Mouse (Mus musculus) neural tube, embryonic 13.5 days (tissue): ENCODE data around the gene Zc3hav1. TPM values are rescaled to one million over a fixed set of nuclear protein-coding genes. Genes with fewer than 3 reads are reported as not detected.

Experiments
- ATAC-seq: fragments of 200-750 bp; cut with Nextera tagmentation; 2 replicates; pipeline ENCODE4 v1.8.0; 2017; ENCODE audit warnings: low read depth, mild to moderate bottlenecking, moderate TSS enrichment, moderate library complexity
- H3K27ac ChIP-seq: fragments of 300-500 bp; sonication (generic); replicated peaks from 2 replicates; pipeline ENCODE4 v1.5.1; 2015; ENCODE audit warnings: moderate library complexity, mild to moderate bottlenecking, inconsistent platforms
- H3K27me3 ChIP-seq: fragments of 300-500 bp; sonication (generic); 2 replicates; pipeline ENCODE4 v1.6.1; 2015; ENCODE audit warnings: mild to moderate bottlenecking, inconsistent platforms
- H3K36me3 ChIP-seq: fragments of 300-500 bp; sonication (generic); 2 replicates; pipeline ENCODE4 v1.6.1; 2015; ENCODE audit warnings: mild to moderate bottlenecking, inconsistent platforms
- H3K4me1 ChIP-seq: fragments of 300-500 bp; sonication (generic); replicated peaks from 2 replicates; pipeline ENCODE4 v1.6.1; 2015; ENCODE audit warnings: inconsistent platforms
- H3K4me2 ChIP-seq: fragments of 300-500 bp; sonication (generic); 2 replicates; pipeline ENCODE4 v1.6.1; 2015; ENCODE audit warnings: inconsistent platforms, mild to moderate bottlenecking, moderate library complexity
- H3K4me3 ChIP-seq: fragments of 300-500 bp; sonication (generic); 2 replicates; pipeline ENCODE4 v1.5.1; 2015; ENCODE audit warnings: mild to moderate bottlenecking, inconsistent platforms
- H3K9ac ChIP-seq: fragments of 300-500 bp; sonication (generic); 2 replicates; pipeline ENCODE4 v1.6.1; 2015; ENCODE audit warnings: moderate library complexity, mild to moderate bottlenecking, inconsistent platforms
- H3K9me3 ChIP-seq: fragments of 300-500 bp; sonication (generic); 2 replicates; pipeline ENCODE4 v1.6.1; 2016; ENCODE audit warnings: inconsistent platforms
- WGBS: fragments of 180-500 bp; shearing (Covaris S2); methylation state at CpG from one replicate; pipeline ENCODE4 v1.1.7; 2015; 5-methylcytosine and 5-hydroxymethylcytosine counted together
- polyA plus RNA-seq: library from polyadenylated mRNA; unstranded; fragments of >200 nt; fragmentation: Nextera tagmentation; extraction: Ambion mirVana; gene quantifications from 2 replicates; pipeline ENCODE4 v1.2.1, GENCODE M21; 2015

The Zc3hav1 gene
- polyA plus RNA-seq, 1 experiment from 2014 or later = 1.3 TPM

DNA sequence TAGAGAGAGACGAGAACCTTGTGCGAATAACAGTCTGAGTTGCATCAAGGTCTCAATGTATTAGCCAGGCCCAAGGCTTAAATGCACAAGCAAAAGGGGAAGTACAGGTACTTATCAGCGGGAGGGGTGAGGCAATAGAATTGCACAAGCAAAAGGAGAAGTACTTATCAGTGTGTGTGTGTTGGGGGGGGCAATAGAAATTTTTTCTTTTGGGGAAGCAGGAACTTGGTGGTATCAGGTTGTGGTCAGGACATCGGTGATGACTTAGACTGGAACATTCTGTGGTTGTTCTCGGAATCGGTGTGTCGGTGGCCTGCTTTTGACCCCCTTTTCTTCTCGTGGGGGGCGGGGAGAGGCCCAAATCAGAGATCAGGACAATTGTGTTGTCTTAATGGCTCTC is 33.8 kb downstream of the Zc3hav1 start:
- H3K4me1 ChIP-seq = no peaks in the 10 kb centered on the region
- H3K9ac ChIP-seq = no peak overlapping the region
- H3K27me3 ChIP-seq = no peaks in the 10 kb centered on the region
- H3K4me3 ChIP-seq = no peak overlapping the region
- H3K27ac ChIP-seq = no peak overlapping the region
- no peak overlapping the region for H3K4me2 ChIP-seq
- 94% methylated on average over 9 of the region's 9 CpGs for WGBS
- no peak for ATAC-seq
- H3K36me3 ChIP-seq = no peaks in the 10 kb centered on the region
- H3K9me3 ChIP-seq = no peaks in the 10 kb centered on the region

DNA sequence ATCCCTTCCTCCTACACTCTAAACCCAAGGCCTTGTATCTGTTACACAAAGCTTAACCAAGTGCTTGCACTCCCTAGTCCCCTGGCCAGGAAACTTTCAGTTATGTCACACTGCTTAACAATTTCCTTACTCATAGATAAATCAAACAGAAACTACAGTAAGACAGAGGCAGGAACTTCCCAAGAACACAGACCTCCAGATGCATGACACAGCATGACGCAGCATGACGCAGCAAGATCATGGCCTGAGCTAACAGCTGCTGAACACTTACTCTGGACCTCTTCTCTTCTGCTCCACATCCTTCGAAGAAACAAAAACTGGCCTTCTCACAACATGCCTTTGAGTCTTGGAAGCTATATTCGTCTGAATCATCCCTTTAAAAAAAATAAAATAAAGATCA is 38.4 kb downstream of the Zc3hav1 start:
- no peak overlapping the region for H3K9ac ChIP-seq
- H3K36me3 ChIP-seq = no peaks in the 10 kb centered on the region
- no peaks in the 10 kb centered on the region for H3K27me3 ChIP-seq
- H3K9me3 ChIP-seq = no peaks in the 10 kb centered on the region
- no peak overlapping the region for H3K4me2 ChIP-seq
- no peak for ATAC-seq
- no peak overlapping the region for H3K27ac ChIP-seq
- WGBS = 92% methylated on average over 4 of the region's 4 CpGs
- H3K4me3 ChIP-seq = no peak overlapping the region
- H3K4me1 ChIP-seq = no peaks in the 10 kb centered on the region

DNA sequence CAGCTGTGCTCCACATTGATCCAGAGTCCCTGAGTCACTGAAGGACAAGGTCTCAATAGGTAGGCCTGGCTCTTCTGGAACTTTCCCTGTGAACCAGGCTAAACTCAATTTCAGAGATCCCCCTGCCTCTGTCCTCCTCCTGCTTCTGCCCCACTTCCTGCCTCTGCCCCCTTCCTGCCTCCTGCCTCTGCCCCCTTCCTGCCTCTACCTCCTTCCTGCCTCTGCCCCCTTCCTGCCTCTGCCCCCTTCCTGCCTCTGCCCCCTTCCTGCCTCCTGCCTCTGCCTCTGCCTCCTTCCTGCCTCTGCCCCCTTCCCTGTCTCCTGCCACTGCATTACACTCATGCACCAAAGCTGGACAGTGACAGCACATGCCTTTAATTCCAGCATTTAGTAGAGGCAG is 44.7 kb downstream of the Zc3hav1 start:
- Histone ChIP-seq H3K4me1 (no peaks in the 10 kb centered on the region), H3K27me3 (no peaks in the 10 kb centered on the region), H3K9me3 (0 out of 2 replicates have a peak, but pooled peaks cover under 1% of the 10 kb centered on the region), H3K4me3 (no peak overlapping the region), H3K27ac (no peak overlapping the region), H3K9ac (no peak overlapping the region), H3K36me3 (no peaks in the 10 kb centered on the region), H3K4me2 (no peak overlapping the region)
- ATAC-seq = no peak

DNA sequence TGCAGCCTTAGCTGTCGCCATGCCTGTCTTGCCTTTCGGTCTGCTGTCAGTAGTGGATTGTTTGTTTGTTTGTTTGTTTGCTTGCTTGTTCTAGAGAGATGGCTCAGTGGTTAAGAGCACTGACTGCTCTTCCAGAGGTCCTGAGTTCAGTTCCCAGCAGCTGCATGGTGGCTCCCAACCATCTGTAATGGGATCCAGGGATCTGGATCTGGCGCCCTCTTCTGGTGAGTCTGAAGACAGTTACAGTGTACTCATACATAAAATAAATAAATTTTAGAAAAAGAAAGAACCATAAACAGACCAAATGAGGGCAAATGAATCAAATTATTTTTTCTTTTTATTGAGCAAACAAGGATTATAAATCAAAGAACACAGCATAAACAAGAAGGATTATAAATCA is 49.4 kb downstream of the Zc3hav1 start:
- Histone ChIP-seq H3K27ac (no peak overlapping the region), H3K4me3 (no peak overlapping the region), H3K9ac (no peak overlapping the region), H3K27me3 (no peaks in the 10 kb centered on the region), H3K4me1 (no peaks in the 10 kb centered on the region), H3K4me2 (no peak overlapping the region), H3K9me3 (0 out of 2 replicates have a peak, but pooled peaks cover 7% of the 10 kb centered on the region), H3K36me3 (no peaks in the 10 kb centered on the region)
- ATAC-seq = no peak
- 86% methylated on average over 3 of the region's 3 CpGs for WGBS

DNA sequence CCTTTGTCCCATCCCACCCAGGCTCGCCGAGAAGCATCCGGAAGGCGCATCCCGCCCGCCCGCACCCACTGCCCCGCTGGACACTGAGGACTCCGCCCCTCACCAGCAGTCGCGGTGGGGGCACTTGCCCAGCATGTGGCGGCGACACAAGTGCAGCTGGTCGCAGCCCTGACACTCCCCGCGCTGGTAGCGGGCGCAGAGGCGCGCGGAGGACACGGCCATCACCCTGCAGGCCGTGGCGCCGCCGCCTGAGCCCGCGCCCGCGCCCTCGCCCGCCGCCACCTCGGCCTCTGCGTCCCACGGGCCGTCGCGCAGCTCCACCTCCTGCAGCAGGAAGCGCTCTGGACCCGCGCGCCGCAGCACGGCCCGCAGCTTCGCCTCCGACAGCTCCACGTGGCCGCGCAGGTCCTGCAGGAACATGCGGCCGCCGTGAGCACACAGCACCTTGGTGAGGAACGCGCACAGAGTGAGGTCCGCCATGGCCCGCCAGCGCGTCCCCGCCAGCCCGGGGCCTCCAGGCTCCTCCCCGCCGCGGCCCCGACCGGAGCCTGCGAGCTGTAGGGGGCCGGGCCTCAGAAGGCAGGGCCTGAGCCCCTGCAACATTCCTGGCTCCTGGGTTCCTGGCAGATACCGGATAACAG is 55.5 kb downstream of the Zc3hav1 start, which contains the start of gene Zc3hav1l:
Zc3hav1l (minus strand) TSS at position 499 of the 641 bp plus-strand sequence.
- 1% methylated on average over 56 of the region's 70 CpGs for WGBS
- Histone ChIP-seq H3K27me3 (no peaks in the 10 kb centered on the region), H3K36me3 (peaks cover 19% of the 10 kb centered on the region), H3K4me3 (peak within 1 kb of the TSS; percentile 79), H3K27ac (peak within 1 kb of the TSS; percentile 97), H3K4me1 (peaks cover 13% of the 10 kb centered on the region), H3K9ac (peak within 1 kb of the TSS; percentile 97), H3K4me2 (peak within 1 kb of the TSS; percentile 70), H3K9me3 (no peaks in the 10 kb centered on the region)
- ATAC-seq = peak; percentile 96

DNA sequence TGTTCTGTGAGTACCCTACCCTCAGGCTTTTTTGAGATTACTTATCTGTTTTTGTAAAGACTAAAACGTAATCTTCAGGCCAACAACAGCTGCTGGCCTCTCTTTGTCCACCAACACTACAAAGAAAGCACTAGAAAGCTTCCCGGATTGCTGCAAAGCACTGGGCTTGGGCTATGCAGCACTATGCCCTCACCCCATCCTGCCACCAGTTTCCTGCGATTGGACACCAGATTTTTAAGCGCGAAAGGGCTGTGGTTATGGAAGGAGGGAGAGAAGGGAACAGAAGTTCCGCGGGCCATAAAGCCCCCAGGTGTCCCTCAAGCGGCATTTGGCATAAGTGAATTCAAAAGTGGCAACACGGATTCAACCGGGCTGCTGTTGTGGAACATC is 56.2 kb downstream of the Zc3hav1 start:
- H3K36me3 ChIP-seq = peaks cover 22% of the 10 kb centered on the region
- no peaks in the 10 kb centered on the region for H3K27me3 ChIP-seq
- peak; percentile 53 for ATAC-seq
- H3K27ac ChIP-seq = peak overlapping the region; percentile 97
- H3K4me1 ChIP-seq = peaks cover 13% of the 10 kb centered on the region
- H3K9ac ChIP-seq = peak overlapping the region; percentile 97
- peak overlapping the region; percentile 70 for H3K4me2 ChIP-seq
- H3K4me3 ChIP-seq = peak overlapping the region; percentile 79
- WGBS = under 1% methylated on average over 10 of the region's 10 CpGs
- H3K9me3 ChIP-seq = no peaks in the 10 kb centered on the region

DNA sequence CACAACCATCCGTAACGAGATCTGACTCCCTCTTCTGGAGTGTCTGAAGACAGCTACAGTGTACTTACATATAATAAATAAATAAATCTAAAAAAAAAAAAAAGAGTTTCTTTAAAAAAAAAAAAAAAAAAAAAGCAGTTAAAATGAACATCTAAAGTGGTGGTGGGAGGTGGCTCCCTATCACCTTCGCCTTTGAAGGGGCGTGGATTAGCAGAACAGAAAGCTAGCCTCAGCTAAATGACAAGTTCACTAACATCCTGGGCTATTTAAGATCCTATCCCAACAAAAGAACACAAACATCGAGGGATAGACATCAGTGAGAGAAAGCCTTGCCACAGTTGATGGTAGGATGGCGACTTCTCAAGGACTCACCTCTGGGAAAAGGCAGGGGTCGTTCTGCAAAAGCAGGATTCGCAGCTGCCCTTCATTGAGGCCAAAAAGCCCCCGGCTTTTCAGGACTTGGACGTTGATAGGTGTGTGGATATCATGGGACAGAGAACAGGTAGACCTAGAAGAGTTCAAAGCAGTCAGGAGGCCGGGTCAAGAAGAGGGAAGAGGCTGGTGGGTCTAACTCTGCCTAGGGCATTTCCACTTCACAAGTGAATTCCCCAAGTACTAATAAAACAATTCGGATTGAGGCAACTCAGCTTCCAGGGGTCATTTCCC is 56.7 kb downstream of the Zc3hav1 start:
- Histone ChIP-seq H3K9me3 (no peaks in the 10 kb centered on the region), H3K4me2 (peak overlapping the region; percentile 70), H3K27ac (peak overlapping the region; percentile 97), H3K27me3 (no peaks in the 10 kb centered on the region), H3K4me1 (peaks cover 13% of the 10 kb centered on the region), H3K9ac (peak overlapping the region; percentile 97), H3K36me3 (peaks cover 26% of the 10 kb centered on the region), H3K4me3 (peak overlapping the region; percentile 79)
- no peak for ATAC-seq
- 40% methylated on average over 12 of the region's 12 CpGs for WGBS

DNA sequence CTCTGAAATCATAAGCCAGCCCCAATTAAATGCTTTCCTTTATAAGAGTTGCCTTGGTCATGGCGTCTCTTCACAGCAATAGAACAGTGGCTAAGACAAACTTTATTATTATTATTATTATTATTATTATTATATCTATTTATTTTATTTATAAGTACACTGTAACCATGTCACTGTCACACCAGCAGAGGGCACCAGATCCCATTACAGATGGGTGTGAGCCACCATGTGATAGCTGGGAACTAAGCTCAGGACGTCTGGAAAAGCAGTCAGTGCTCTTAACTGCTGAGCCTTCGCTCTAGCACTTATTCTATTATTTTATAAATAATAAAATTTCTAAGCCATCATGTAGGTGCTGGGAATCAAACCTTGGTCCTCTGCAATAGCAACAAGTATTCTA is 60.7 kb downstream of the Zc3hav1 start:
- H3K4me2 ChIP-seq = no peak overlapping the region
- WGBS = 70% methylated on average over 3 of the region's 3 CpGs
- H3K36me3 ChIP-seq = peaks cover 56% of the 10 kb centered on the region
- no peak overlapping the region for H3K9ac ChIP-seq
- no peak overlapping the region for H3K4me3 ChIP-seq
- no peaks in the 10 kb centered on the region for H3K9me3 ChIP-seq
- H3K4me1 ChIP-seq = peaks cover 9% of the 10 kb centered on the region
- no peak overlapping the region for H3K27ac ChIP-seq
- H3K27me3 ChIP-seq = no peaks in the 10 kb centered on the region
- ATAC-seq = no peak

DNA sequence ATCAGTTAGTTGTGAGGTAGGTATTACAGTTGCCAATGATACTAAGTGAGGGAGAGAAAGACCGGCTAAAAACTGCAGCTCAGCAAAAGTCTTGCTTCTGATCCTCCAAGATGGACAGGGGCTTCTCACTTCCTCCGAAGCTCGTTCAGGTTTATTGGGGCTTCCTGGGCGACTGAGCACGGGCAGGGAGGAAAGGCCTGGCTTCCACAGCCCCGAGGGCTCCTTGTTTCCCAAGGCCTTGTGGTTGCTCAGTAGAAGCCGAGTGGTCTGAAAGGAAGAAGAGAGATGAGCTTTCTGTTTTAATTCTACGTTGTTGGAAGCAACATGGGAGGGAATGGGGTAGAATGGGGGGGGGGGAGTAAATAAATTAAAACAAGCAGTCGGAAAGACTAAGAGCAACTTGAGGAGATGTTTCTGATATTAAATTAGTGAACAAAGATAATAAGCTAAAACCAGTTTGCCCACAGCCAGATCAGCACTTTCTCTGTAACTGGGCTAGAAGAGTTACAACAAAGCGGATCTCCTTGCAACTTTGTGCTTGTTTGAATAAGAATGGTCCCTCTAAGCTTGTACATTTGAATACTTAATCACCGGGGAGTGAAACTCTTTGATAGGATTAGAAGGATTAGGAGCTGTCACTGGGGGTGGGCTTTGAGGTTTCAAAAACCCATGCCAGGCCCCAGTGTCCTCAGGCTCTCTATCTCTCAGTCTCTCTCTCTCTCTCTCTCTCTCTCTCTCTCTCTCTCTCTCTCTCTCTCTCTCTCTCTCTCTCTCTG is 61.3 kb downstream of the Zc3hav1 start:
- Histone ChIP-seq H3K4me2 (no peak overlapping the region), H3K9ac (no peak overlapping the region), H3K9me3 (no peaks in the 10 kb centered on the region), H3K27me3 (no peaks in the 10 kb centered on the region), H3K4me1 (peaks cover 5% of the 10 kb centered on the region), H3K27ac (no peak overlapping the region), H3K36me3 (peaks cover 56% of the 10 kb centered on the region), H3K4me3 (no peak overlapping the region)
- no peak for ATAC-seq
- WGBS = 58% methylated on average over 11 of the region's 11 CpGs

DNA sequence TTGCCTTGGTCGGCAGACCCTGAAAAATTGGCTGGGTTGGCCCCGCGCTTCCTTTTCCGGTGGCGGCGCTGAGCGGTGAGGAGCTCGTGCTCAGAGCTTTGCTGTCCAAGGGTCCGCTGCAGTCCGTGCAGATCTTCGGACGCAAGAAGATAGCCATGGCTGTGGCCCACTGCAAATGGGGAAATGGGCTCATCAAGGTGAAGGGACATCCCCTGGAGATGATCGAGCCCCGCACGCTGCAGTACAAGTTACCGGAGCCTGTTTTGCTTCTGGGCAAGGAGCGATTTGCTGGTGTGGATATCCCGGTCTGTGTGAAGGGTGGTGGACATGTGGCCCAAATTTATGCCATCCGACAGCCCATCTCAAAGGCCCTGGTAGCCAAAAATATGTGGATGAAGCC is 70.0 kb downstream of the Zc3hav1 start:
- no peak overlapping the region for H3K4me3 ChIP-seq
- no peak for ATAC-seq
- H3K9ac ChIP-seq = no peak overlapping the region
- no peak overlapping the region for H3K4me2 ChIP-seq
- H3K27me3 ChIP-seq = no peaks in the 10 kb centered on the region
- H3K9me3 ChIP-seq = peaks cover 11% of the 10 kb centered on the region
- 98% methylated on average over 19 of the region's 19 CpGs for WGBS
- peaks cover 44% of the 10 kb centered on the region for H3K36me3 ChIP-seq
- no peaks in the 10 kb centered on the region for H3K4me1 ChIP-seq
- H3K27ac ChIP-seq = no peak overlapping the region

DNA sequence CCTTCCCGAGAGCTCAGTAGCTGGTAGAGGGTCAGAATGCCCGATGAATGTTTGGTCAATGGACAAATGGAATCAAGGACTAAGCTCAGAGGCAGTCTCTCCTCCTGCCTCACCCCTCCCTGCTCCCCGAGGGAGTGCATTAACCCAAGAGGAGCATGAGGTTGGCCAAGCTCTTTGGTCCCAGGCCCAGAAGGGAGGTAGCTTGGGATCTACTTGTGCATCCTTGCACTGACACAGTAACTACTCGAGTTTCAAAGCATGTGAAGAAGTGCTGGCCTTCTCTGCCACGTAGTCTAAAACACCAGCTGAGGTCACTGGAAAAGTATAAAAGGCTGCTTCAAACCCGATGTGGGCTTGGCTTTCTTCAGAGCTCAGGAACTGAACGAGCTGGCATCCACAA is 89.9 kb downstream of the Zc3hav1 start:
- Histone ChIP-seq H3K4me1 (no peaks in the 10 kb centered on the region), H3K36me3 (no peaks in the 10 kb centered on the region), H3K4me2 (no peak overlapping the region), H3K9me3 (no peaks in the 10 kb centered on the region), H3K27me3 (no peaks in the 10 kb centered on the region), H3K4me3 (no peak overlapping the region), H3K27ac (no peak overlapping the region), H3K9ac (no peak overlapping the region)
- WGBS = 77% methylated on average over 7 of the region's 7 CpGs
- ATAC-seq = no peak

DNA sequence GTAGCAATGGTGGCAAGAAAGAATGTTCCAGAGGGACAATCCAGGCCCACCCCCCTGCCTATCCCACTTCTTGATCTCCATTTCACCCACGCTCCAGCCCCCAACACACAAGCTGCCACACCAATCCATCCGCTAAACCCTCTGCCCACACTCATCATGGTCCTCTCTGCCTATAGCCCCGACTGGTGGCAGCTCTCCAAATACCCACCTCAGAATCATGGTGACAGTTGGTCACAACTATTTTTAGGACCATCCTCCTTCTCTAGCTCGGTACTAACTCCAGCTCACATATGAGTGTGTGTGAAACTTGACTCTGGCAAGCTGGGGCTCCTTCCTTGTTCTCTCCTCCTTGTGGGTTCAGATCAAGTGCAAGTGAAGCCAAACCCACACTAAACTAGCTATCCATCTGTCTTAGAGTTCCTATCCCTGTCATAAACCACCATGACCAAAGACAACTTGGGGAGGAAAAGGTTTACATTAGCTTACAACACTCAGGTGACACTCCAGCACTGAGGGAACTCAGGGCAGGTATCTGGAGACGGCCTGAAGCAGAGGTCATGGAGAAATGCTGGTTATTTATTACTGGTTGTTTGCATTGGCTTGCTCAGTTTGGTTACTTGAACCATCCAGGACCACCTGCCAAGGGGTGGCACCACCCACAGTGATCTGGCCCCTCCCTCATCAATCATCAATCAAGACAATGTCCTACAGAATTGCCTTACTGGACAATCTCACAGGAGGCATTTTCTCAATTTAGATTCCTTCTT is 90.8 kb downstream of the Zc3hav1 start:
- no peaks in the 10 kb centered on the region for H3K4me1 ChIP-seq
- H3K4me3 ChIP-seq = no peak overlapping the region
- no peak overlapping the region for H3K9ac ChIP-seq
- H3K9me3 ChIP-seq = no peaks in the 10 kb centered on the region
- no peaks in the 10 kb centered on the region for H3K36me3 ChIP-seq
- H3K4me2 ChIP-seq = no peak overlapping the region
- H3K27ac ChIP-seq = no peak overlapping the region
- no peaks in the 10 kb centered on the region for H3K27me3 ChIP-seq
- WGBS = 71% methylated on average over 5 of the region's 5 CpGs
- no peak for ATAC-seq
